In the genomic region with DNA sequence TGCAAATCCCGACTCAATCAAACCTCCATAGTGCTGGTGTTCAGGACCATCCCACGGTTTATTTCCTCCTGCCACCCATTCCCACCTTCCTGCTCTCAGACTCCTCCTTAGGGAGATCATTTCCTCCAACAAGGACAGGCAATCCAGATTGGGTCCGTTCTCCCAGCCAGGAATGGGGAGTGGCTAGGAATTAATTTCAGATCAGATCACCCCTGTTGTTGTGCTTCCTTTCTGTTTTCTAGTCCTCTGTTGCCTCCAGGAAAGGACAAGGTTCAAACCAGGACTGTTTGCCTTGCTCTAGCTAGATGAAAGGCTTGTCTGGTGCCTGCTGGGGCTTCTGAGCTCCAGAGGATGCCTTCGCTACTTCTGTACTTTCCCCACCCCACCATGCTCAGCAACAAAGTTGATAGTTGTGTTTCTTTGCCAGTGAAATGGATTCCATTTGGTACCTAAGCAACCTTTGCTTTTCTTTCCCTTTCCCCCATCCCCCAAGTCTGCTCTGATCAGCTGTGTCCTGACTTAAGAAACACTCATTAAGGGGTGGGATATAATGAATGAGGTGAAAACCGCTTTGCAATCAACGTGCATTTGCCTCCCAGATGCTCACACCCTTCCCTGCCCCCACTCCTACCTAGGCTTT, we compare ENCODE assay signal across 11 mouse cellular contexts. TPM values are rescaled to one million over a fixed set of nuclear protein-coding genes. Genes with fewer than 3 reads are reported as not detected.
DNase-seq lines count a peak whose midpoint lies in the region; ATAC-seq and TF ChIP-seq lines count a peak whose summit lies in the region.
"Had no signal": no experiment of that assay in that cellular context is flagged by ENCODE, and none has a peak within 500 bp of the region (broad histone marks: within the 10 kb centered on the region; RNA-seq: fewer than 3 reads in every experiment).

No protein-coding gene starts in this region.

- peak; percentile 53; the same call in 1 of the 2 replicates for TF ChIP-seq POLR2A in heart, adult 2 months (IDR thresholded peaks at IDR 0.05; ENCODE audit: insufficient read depth, low read depth, low read length)

- peak overlapping the region; percentile 75 for H3K27ac ChIP-seq in heart, adult 2 months
- H3K27ac ChIP-seq in embryonic facial prominence, embryonic 14.5 days (replicated peaks; ENCODE audit: low read depth, low read length): peak overlapping the region; percentile 23; the same call in 1 of the 2 replicates
- peak overlapping the region; percentile 87 for H3K27ac ChIP-seq in kidney, embryonic 15.5 days
- no peak overlapping the region for H3K27ac ChIP-seq in intestine, embryonic 15.5 days
- H3K27ac ChIP-seq: macrophage had no signal

- no peak for ATAC-seq in embryonic facial prominence, embryonic 14.5 days (ENCODE audit: low read depth)
- ATAC-seq in kidney, embryonic 15.5 days (replicated peaks; ENCODE audit: low FRiP score): no peak
- no peak for ATAC-seq in intestine, embryonic 15.5 days

- TF ChIP-seq CTCF in heart, adult 2 months (IDR thresholded peaks at IDR 0.05): no peak
- no peak for TF ChIP-seq CTCF in C2C12 (IDR thresholded peaks at IDR 0.05; ENCODE audit: control insufficient read depth, insufficient read depth, insufficient read length)

- no peak overlapping the region for H3K4me2 ChIP-seq in embryonic facial prominence, embryonic 14.5 days (ENCODE audit: low read depth, low read length)
- peak overlapping the region; percentile 88; the same call in 1 of the 2 replicates for H3K4me2 ChIP-seq in kidney, embryonic 15.5 days
- H3K4me2 ChIP-seq in intestine, embryonic 15.5 days (replicated peaks): no peak overlapping the region

- H3K79me2 ChIP-seq in heart, adult 2 months (replicated peaks; ENCODE audit: control insufficient read depth, insufficient read depth, low read length): peaks cover 8% of the 10 kb centered on the region
- H3K79me2 ChIP-seq in C2C12 (ENCODE audit: control insufficient read depth, insufficient read depth): peaks cover 57% of the 10 kb centered on the region

- no peak overlapping the region for H3ac ChIP-seq in C2C12 (ENCODE audit: control insufficient read depth, insufficient read length, low read depth)

- peaks cover 47% of the 10 kb centered on the region for H3K79me3 ChIP-seq in C2C12 (ENCODE audit: low read depth)

- TF ChIP-seq EP300 in heart, adult 2 months (IDR thresholded peaks at IDR 0.05; ENCODE audit: insufficient read depth, low read depth, low read length): peak; percentile 74

- H3K36me3 ChIP-seq in heart, adult 2 months (ENCODE audit: control insufficient read depth, insufficient read depth, low read length): peaks cover 11% of the 10 kb centered on the region; the same call in 1 of the 2 replicates
- peaks cover 22% of the 10 kb centered on the region for H3K36me3 ChIP-seq in C2C12 (ENCODE audit: control insufficient read depth, insufficient read depth)
- peaks cover 11% of the 10 kb centered on the region for H3K36me3 ChIP-seq in embryonic facial prominence, embryonic 14.5 days (ENCODE audit: control insufficient read depth, insufficient read depth, low read length)
- 0 out of 2 replicates have a peak, but pooled peaks cover 2% of the 10 kb centered on the region for H3K36me3 ChIP-seq in kidney, embryonic 15.5 days
- H3K36me3 ChIP-seq in intestine, embryonic 15.5 days: no peaks in the 10 kb centered on the region

- no peaks in the 10 kb centered on the region for H3K27me3 ChIP-seq in heart, adult 2 months (ENCODE audit: control insufficient read depth, insufficient read depth, low read length)
- H3K27me3 ChIP-seq in C2C12 (ENCODE audit: control insufficient read depth, insufficient read depth, insufficient read length): no peaks in the 10 kb centered on the region
- H3K27me3 ChIP-seq in embryonic facial prominence, embryonic 14.5 days (replicated peaks; ENCODE audit: control insufficient read depth, insufficient read depth, low read length): 0 out of 2 replicates have a peak, but pooled peaks cover 3% of the 10 kb centered on the region
- H3K27me3 ChIP-seq in kidney, embryonic 15.5 days: no peaks in the 10 kb centered on the region
- no peaks in the 10 kb centered on the region for H3K27me3 ChIP-seq in intestine, embryonic 15.5 days (replicated peaks)
- H3K27me3 ChIP-seq: CH12.LX had no signal

- H3K9me3 ChIP-seq in embryonic facial prominence, embryonic 14.5 days (ENCODE audit: control insufficient read depth, low read length): no peaks in the 10 kb centered on the region
- no peaks in the 10 kb centered on the region for H3K9me3 ChIP-seq in kidney, embryonic 15.5 days (replicated peaks)
- no peaks in the 10 kb centered on the region for H3K9me3 ChIP-seq in intestine, embryonic 15.5 days

- 36% methylated on average over 6 of the region's 6 CpGs for WGBS in heart, adult 2 months
- 56% methylated on average over 6 of the region's 6 CpGs for WGBS in embryonic facial prominence, embryonic 14.5 days
- WGBS in kidney, embryonic 15.5 days: 48% methylated on average over 6 of the region's 6 CpGs
- WGBS in intestine, embryonic 15.5 days: 52% methylated on average over 6 of the region's 6 CpGs

- peaks cover 15% of the 10 kb centered on the region for H3K4me1 ChIP-seq in heart, adult 2 months (ENCODE audit: control insufficient read depth, insufficient read depth, low read length)
- peaks cover 5% of the 10 kb centered on the region; the same call in 1 of the 2 replicates for H3K4me1 ChIP-seq in embryonic facial prominence, embryonic 14.5 days (ENCODE audit: control insufficient read depth, insufficient read depth, low read length)
- peaks cover 44% of the 10 kb centered on the region for H3K4me1 ChIP-seq in kidney, embryonic 15.5 days
- peaks cover 18% of the 10 kb centered on the region for H3K4me1 ChIP-seq in intestine, embryonic 15.5 days (replicated peaks)

- DNase-seq in heart, adult 2 months: peak; percentile 21 to 30
- no peak for DNase-seq in heart, postnatal 25 days (ENCODE audit: low spot score)
- DNase-seq in embryonic facial prominence, embryonic 14.5 days (ENCODE audit: low spot score): no peak
- no peak for DNase-seq in ovary, adult 18-20 months (ENCODE audit: low spot score)
- no peak for DNase-seq in adrenal gland, postnatal 14 days
- DNase-seq: layer of hippocampus, adult 9-11 months had no signal

- no peak overlapping the region for H3K4me3 ChIP-seq in heart, adult 2 months
- H3K4me3 ChIP-seq in C2C12 (ENCODE audit: insufficient read depth, poor library complexity, severe bottlenecking): peak overlapping the region; percentile 7
- H3K4me3 ChIP-seq in embryonic facial prominence, embryonic 14.5 days (ENCODE audit: low read depth, low read length): no peak overlapping the region
- no peak overlapping the region for H3K4me3 ChIP-seq in kidney, embryonic 15.5 days (replicated peaks)
- H3K4me3 ChIP-seq in intestine, embryonic 15.5 days (replicated peaks): no peak overlapping the region

- no peak overlapping the region; the same call in 1 of the 2 replicates for H3K9ac ChIP-seq in heart, adult 2 months (ENCODE audit: low read depth, low read length)
- no peak overlapping the region for H3K9ac ChIP-seq in embryonic facial prominence, embryonic 14.5 days (ENCODE audit: low read depth, low read length)
- no peak overlapping the region for H3K9ac ChIP-seq in kidney, embryonic 15.5 days
- H3K9ac ChIP-seq in intestine, embryonic 15.5 days: no peak overlapping the region

- intact Hi-C loops in heart, adult 2 months (cut with DNase I): loop anchor here (2.0 kb wide), 1 partner anchor 41 kb away; no protein-coding TSS in a partner anchor
- intact Hi-C loops in heart, postnatal 25 days (cut with DNase I): loop anchor here (2.0 kb wide), 1 partner anchor 41 kb away; no protein-coding TSS in a partner anchor

TF ChIP-seq in C2C12, 6 proteins besides CTCF, POLR2A, EP300 and RAD21:
- no peak for TF ChIP-seq FOSL1 (IDR thresholded peaks at IDR 0.05; ENCODE audit: insufficient read depth, low read length, poor library complexity, severe bottlenecking)
- no peak for TF ChIP-seq MAX (IDR thresholded peaks at IDR 0.05)
- TF ChIP-seq MYOG (IDR thresholded peaks at IDR 0.05; ENCODE audit: control insufficient read depth, extremely low read depth, insufficient read length): no peak
- no peak for TF ChIP-seq MYOD1 (IDR thresholded peaks at IDR 0.05; ENCODE audit: control insufficient read depth, insufficient read length, low read depth)
- TF ChIP-seq CEBPB (IDR thresholded peaks at IDR 0.05; ENCODE audit: low read depth): no peak
- TF ChIP-seq USF1 (IDR thresholded peaks at IDR 0.05; ENCODE audit: low read depth): no peak

RNA-seq across cellular contexts. Expression of a gene that starts 5.0 kb away (rescaled TPM):
- 10 to 100 TPM; 32.6 to 36.9 TPM for total RNA-seq in heart, adult 2 months (2021)
- 15.6 and 20.1 TPM in 2 replicates for polyA plus RNA-seq in heart, adult 2 months (2012; rRNA removed)
- 10 to 100 TPM; 33.3 to 36.9 TPM for total RNA-seq in heart, postnatal 25 days (2021)
- polyA plus RNA-seq in C2C12 (2012; fragmentation: generic; extraction: Trizol): 49.7 TPM
- 33.5 and 33.8 TPM in 2 replicates for polyA plus RNA-seq in embryonic facial prominence, embryonic 14.5 days (2014; fragmentation: Nextera tagmentation; extraction: Ambion mirVana)
- polyA plus RNA-seq in kidney, embryonic 15.5 days (2015; fragmentation: Nextera tagmentation; extraction: Ambion mirVana): 40.7 and 43.9 TPM in 2 replicates
- polyA plus RNA-seq in intestine, embryonic 15.5 days (2015; fragmentation: Nextera tagmentation; extraction: Ambion mirVana): 19.6 and 22.4 TPM in 2 replicates
- 48.4 and 53.8 TPM in 2 replicates for total RNA-seq in adrenal gland, postnatal 14 days (2021)

Comparison
In these comparisons a context has a peak if more than half of its experiments do, and no peak if none do; other contexts are left out.
1. DNase-seq: peak in heart, adult 2 months (2 of 2); none in heart, postnatal 25 days (single experiment), embryonic facial prominence, embryonic 14.5 days (single experiment), ovary, adult 18-20 months (single experiment) and adrenal gland, postnatal 14 days (single experiment).